Mouse (Mus musculus) lung, postnatal 10 days (tissue): ENCODE data around the gene Mtrex.

ENCODE experiments used
- DNase-seq: peaks from one replicate; pipeline ENCODE4 v3.0.0; 2021

Gene Mtrex

DNA sequence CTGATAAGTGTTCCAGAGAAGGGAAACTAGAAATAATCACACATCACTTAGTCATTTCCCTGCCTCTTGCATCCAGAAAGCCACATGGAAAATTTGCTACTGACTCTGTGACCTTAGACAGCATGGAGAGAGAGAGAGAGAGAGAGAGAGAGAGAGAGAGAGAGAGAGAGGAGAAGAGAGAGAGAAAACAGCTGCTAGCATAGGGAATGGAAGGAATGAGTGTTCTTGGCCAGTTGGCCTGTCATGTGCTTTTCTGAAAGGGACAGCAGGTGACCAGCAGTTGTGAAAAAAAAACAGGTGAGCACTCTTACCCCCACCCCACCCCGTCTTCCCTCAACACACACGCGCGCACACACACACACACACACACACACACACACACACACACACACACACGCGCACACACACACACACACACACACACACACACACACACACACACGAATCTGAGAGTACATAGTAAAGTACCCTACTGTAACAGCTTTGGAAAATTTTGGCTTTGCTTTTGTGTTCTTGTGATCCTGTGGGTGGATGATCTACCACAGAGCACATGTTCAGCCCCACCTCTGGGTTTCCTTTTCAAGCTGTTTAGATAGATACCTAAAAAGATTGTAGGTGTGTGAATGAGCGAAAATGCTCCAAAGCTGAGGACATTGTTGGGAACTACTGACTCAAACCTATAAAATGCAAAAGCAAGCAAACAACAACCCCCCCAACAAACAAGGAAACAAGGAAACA is 103.1 kb downstream of the Mtrex start:
- no peak for DNase-seq

DNA sequence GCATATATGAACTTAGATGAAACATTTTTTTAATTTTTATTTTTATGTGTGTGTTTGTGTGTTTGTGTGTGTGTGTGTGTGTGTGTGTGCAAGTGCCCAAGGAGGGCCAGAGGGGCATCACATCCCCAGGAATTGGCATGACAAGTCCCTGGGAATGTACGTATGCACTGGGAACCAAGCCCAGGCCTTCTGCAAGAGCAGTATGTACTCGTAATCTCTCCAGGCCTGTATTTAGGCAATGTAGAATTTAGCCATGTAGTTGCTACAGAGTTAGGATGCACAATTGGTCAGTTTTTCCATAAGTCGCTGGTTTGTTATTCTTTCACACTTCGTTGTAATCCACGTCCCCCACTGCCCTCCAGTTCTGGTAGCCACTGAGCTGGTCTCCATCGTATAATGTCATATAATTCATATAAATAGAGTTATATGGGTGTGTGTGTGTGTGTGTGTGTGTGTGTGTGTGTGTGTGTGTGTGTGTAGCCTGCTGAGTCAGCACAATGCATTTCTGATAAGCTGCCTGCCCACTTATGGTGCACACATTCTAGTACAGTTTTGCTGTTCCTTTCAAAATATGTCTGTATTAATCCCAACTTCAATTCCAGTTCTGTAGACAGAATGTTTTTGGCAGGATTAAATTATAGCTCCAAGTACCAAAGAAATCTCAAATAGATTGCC is 103.8 kb downstream of the Mtrex start:
- no peak for DNase-seq

DNA sequence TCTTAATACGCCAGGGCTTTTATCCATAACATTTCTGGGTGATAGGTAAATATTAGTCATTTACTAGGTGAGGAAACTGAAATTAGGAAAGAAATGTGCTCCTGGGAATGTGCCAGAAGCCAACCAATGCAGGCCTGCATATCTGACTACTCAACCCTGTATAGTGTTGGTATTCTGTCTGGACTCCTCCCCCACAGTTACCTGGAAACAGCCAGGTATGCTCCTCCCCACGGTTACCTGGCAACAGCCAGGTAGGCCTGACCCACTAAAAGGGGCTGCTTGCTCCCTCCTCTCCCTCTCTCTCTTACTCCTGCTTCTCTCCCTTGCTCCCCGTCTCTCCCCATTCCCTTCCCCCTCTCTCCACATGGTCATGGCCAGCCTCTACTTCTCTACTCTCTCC is 104.8 kb downstream of the Mtrex start:
- DNase-seq: no peak

DNA sequence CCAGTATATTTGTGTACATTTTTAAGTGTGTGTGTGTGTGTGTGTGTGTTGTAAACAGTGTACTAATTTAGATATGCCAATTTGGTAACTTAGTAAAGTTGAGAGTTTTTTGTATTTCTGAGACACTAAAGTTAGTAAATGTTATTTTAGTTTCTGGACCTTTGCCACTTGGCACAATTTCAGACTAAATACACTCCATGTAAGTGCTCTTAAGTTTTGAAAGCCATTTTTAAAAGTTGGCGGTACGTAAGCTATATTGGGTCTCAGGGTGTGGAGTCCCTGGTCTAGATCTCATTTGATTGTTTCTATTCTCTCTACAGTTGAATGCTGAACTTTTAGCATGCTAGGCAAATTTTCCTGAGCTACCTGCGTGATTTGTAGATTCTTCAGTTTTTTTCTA is 109.1 kb downstream of the Mtrex start:
- DNase-seq: no peak
